Mouse (Mus musculus) 3134 (cell line): ENCODE data around the gene Klf7.

Source experiments
- DNase-seq: peaks from one replicate; pipeline ENCODE4 v3.0.0-alpha.2; 2011; ENCODE audit warnings: low spot score; ENCODE audit not compliant: insufficient read length; ENCODE audit errors: extremely low read depth

The Klf7 gene

DNA sequence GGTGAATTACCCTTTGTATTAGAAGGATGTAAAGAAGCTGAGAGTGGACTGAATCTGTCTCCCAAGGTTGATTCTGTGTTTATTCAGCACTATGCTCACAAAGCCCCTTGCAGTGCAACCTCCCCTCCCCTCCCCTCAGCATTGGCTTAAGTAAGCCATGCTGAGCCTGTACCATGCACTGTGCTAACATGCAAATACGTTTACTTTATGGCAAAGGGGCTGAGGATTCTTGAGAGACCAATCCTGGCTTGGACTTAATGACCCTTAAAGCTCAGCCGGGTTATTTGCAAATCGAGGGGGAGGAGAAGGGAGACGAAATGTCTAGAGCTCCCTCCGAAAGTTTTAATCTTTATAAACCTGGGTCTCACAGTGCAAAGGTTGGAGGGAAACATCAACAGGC, 16.0 kb downstream of the Klf7 start:
- DNase-seq = no peak

DNA sequence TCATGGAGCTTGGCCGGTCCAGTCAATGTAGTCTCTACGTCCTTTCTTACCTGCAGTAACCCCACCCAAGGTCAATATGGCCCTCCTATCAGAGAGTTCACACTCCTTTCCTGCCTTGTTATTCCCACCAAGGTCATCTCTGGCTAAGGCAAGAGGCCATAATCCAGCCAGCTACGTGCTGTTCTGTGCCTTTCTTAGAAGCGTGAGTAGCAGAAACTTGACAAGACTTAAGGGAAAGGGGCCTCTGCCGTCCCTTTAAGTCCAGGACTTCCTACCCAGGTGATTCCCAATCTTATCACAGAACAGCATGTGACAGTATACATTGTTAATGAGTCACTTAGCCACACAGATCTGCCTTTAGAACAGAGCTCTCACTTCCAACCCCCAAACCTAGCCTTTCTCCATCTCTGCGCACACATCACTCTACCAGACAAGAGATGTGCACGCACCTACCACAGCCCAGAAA, 16.9 kb downstream of the Klf7 start:
- DNase-seq = no peak

DNA sequence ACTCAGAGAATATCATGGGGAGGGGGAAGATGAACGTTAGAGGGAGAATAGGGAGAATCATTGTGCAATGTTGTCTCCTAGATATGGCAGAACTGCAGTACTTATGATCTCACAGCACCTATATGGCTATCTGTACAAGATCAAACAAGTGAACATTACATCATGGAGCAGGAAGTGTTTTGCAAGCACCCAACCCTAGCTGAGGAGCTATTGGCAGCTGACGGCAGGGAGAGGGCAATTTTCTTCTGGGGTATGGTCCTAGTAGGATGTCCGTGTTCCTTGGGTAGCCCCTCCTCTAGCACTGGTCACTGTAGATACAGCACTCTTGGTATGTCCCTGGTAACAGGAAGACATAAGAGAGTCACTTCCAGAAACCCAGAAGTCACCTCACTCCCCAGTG, 17.4 kb downstream of the Klf7 start:
- no peak for DNase-seq

DNA sequence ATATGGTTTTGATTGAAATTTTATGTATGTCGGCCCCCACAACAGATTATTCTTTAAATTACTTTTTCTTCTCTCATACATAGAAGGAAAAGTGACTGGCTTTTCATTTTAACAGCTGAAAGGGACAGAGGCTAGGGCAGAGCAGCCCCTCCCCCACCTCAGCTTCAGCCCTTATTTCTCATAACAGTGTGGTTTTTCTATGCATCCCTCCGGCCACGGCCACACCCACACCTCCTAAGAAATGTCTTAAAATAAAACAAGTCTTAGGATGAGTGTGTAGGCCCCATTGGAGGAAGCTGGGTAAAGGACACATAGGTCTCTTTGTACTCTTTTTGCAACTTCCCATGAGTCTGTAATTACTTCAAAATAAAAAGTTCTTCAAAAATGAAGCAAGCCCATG, 20.8 kb downstream of the Klf7 start:
- DNase-seq = no peak

DNA sequence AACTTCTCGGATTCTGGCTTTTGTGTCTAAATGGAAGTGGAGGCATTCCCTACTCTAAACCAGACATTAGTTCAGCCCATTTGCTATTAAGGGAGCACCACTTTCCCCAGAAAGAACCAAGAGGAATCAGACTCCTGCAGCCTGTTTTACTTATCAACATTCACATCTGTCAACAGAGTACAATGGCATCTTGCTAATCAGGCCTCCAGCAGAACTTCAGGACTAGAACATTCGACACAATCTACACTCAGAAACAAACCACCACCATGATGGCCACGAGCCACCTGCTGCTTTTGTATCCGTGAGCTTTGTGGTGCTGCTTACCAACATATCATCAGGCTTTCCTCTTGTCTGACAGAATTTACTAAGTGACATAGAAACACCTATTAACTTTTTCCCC, 23.3 kb downstream of the Klf7 start:
- DNase-seq = no peak

DNA sequence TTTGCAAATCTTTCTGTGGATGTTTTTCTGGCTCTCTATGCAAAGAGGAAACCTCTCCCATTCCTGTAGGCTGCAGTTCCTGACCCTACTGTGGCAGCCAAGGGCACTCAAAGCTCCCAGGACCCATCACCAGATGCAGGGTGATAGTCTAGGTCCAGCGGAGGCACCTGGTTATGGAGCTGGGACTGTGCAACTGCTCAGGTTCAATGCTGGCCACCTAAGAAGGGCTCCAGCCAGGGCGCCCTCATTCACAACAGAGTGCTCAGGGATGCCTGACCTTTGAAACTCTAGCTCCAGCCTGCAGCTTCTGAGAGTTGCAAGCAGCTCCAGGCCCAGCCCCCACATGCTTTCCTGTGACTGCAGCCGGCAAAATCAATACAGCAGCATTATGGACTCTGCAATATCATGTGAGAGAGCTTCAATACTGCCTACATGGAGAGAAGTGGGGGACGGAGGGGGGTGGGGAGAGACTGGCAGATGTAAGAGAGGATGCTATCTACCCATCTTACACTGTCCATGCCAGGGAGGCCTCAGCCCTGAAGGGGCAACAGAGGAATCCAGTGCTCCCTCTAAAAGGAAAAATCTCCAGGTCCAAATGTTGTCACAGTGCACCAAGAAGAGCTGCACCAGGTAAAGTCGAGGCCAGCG, 24.3 kb downstream of the Klf7 start:
- DNase-seq = no peak

DNA sequence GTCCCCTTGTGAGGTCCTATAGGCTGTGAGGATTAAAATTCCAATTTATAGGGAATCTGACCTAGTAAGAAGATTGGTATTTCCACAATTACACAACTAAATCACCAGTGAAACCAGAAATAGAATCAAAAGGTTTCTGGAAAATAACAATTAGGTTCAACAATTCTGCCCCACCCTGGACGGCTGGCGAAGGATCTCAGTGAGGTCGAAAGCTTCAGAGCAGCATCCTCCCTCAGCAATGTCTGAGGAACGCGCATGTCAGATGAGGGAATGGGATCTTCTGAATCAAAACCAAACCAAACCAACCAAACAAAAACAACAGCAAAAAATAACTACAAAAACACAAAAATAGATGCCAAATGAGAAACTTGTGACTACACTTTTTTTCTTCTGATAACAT, 29.1 kb downstream of the Klf7 start:
- no peak for DNase-seq

DNA sequence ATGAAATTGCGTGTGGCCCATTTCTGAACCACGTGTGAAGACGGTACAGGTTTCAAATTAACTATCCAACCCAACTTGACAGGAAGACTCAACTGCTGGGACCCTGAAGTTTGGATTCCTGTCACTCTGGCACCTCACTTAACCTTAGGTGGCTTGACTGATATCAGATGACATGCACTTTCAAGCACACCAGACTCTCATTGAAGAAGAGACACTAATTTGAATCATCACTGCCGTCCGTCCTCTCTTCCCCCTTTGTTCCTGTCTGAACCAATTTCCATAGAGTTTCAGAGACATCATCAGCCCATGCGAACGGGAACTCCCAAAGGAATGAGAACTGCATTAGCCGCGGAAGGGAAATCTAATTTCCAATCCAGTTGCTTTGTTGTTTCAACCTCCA, 30.5 kb downstream of the Klf7 start:
- DNase-seq = no peak

DNA sequence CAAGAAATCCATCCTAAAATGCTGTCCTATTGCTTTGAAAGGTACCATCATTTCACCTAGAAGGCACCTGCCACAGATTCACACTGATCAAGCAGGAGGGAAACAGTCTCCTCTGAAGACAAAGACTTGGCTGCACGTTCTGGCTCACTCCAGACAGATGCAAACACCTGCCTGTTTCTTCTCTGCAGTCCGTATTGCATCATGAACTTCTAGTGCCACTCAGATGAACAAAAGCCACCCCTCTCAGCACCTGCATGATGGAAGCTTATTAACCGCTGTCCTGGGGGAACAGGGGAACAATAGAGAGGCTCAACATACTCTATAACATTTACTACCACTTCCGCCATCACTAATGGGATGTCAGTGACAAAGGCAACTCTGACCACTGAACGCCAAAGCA, 31.5 kb downstream of the Klf7 start:
- no peak for DNase-seq

DNA sequence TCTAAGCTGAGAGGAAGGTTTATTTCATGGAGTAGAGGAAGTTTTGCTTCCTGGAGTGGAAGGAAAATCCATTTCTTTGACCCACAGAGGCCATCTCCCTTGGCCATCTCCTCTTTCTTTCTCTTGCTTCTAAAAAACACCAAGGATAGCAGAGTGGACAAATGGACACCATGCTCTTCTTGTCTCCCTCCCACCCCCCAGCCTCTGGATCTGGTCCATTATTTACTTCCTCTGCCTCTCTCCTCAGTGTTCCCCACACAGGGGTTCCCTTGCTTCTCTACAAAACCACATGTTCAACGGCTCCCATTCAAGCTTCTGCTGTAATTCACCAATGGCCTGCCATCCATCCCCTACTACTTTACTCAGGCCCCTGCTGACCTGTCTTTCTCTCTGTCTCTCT, 32.4 kb downstream of the Klf7 start:
- no peak for DNase-seq

DNA sequence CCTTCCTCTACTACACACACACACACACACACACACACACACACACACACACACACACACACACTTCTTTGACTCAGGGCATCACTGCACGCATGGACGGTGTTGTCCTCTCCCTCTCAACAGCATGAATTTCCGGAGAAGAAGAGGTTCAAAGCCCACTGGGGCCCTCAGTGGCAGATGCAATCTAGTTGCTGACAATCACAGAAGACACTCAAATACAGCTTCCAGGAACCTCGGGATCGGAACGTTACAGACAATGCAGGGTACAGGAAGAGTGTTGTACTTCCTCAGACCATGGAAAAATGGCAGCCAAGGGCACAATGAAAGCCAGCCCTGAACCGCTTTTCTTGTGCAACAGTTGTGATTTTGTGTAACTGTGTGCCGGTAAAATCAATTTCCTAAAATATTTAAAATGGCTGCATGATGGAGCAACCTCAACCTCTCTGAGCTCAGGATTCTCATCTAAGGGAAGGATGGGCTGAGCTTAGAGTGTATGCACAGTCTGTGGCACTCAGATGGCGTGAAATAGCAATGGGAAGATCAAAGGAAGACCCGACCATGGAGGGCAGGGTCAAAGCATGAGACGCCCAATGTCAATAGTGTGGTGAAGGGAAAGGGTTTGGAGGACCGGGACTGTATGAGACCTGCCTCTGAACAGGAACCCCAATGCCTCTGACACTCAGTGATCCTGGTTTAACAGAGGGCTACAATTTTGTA, 33.3 kb downstream of the Klf7 start:
- no peak for DNase-seq

DNA sequence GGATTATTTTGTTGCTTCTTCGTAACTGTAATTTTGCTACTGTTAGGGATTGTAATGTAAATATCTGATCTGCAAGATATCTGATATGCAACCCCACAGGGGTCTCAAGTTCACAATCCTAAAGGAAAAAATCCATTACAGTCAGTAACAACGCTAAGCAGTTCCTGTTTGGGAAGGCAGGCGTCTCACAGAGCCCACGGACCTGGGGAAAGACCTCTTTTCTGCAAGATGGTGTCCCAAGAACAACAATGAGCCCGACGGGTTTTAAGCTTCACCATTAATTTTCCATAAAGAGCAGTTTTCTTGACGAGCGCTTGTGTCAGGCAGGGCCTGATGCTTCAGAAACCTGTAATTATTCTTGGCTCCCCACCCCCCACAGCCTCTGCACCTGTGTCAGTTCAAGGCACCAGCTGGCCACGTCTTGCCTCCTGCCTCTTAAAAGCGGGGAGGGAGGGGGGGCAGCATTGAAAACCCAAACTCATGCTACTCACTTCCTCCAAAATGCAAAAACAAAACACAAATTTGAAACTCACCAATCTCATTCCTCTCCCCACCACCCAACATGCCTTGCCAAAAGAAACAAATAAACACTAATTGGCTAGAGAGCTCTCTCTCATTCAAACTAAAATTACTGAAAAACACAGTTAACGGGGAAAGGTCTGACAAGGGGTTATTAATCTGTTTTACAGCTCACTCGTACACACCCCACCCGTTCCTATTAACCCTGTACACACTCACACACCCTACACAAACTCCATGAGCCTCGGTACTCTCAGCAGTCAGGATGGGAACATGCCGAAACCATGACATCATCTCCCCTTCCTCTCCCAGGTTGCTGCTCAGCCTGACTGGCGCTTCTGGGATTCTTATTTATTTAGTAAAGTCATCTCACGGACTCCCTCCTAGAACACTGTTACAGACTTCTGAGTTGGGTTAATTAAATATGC, 34.2 kb downstream of the Klf7 start:
- DNase-seq = peak; percentile 57

DNA sequence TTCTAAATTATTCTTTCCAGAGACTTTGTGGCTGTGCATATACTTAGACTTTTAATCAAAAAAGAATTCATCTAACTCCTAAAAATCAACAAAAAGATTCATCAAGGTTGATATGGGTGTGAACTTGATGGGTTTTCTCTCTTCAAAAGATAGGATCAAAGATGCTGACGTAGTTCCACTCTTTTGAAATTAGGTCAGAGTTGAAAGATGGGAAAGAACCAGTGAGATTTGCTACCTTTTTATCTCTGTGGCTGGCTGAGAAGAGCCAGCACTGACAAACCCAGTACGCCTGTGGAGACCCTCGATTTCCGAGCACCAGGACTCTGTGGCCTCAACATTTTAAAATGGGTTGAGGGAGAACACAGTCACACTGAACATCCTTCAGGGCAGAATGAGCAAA, 36.2 kb downstream of the Klf7 start:
- DNase-seq = no peak

DNA sequence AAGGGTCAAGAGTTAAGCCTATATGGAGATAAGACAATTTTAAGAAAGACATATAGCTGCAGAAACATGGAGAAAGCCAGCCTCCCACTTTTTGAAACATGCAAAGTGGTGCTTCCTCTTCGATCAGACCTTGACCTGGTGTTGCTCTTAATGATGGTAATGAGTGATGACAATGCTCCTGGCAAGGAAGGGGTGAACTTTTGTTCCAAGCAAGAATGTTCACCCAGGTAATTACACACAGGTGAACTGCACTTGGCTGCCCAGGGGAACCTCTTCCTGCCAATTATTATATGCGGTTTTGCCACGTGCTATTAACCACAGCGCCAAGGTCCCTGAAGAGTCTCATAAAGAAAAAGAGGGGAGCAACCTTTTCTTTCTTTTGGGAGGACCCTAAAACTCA, 36.7 kb downstream of the Klf7 start:
- no peak for DNase-seq

DNA sequence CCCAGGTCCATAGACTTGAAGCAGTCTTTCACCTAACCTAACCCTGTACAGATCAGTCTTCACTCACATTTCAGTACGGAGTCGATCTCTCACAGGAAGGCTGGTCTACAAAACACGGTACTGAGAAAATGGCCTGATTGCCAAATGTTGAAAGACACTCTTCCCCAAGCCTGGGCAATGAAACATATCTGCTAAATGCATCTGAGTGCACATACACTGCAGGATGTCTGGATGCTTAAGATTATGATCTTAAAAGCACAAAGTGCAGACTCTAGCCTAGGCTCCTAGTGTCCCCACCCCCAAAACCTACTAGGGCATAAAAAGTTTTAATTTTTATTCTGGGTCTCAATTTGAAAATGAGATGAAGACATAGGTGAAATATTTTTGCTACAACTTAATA, 37.4 kb downstream of the Klf7 start:
- no peak for DNase-seq

DNA sequence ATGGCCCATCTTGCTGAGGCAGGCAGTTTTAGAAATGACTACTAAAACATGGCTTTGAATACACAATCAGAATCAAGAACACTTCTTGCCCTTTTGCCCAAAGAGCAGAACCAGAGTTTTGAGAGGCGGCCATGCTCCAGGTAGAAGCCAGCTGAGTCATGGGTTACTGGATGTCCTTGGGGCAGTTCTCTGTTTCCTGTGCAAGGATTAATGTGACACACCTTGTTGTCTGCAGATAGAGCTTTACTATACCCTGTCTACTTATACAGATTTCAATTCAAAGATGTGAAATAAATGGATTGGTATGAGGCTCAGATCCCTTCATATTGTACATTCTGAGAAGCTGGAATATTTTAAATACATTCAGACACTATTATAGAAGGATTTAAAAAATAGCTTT, 40.3 kb downstream of the Klf7 start:
- no peak for DNase-seq

DNA sequence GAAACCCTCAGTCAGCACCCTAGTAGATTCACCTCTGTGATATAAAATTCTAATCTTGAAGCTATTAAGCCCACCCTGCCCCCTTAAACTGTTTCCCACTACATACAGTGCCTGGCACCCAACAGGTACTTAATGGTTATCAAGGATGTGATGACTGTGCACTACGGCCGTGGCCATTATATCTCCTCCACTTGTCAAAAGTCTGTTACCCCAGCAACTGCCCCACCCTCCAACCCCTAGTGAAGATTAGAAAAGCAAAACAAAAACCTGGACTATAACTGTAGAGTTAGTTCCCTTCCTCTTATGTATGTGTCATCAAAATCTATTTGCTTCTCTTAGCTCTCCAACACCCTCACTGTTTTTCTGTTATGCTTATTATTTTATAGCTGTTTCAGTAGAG, 40.9 kb downstream of the Klf7 start:
- DNase-seq = no peak

DNA sequence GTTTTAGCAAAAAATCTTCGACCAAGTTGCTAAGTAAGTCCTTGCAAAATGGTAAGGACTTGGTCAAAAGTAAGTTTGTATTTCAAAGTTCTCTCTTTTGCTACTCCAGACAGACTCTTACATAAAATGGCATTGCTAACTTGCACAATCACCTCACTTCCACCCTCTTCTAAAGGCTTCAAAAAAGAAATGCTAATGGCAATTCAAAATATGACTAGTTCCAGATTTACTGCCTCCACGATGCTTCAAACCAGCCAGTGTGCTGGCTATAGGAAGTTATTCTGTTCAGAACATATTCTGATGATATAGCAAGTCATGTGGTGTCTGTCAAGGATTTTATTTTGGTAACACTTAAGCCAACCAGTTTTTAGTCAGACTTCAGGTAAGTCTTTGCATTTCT, 41.8 kb downstream of the Klf7 start:
- no peak for DNase-seq

DNA sequence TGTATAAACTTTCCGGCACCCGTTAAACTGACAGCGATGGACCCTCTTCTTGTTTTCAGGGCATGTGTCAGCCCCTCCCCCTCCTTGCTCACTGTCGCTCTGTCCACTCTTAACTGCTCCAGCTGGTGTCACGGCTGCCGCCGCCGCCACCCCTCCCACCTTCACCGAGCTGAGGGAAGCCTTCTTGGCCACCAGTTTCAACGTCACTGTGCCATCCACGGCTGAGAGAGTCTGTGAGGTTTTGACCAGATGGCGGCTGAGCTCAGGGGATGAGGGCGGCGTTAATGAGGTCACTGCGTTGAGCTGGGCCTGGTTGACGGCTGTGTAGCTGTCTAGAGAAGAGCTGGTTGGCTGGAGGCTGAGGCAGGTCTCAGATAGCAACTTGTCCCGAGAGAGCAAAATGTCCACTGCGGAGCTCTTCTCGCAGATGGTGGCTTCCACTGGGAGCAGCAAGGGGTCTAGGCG, 43.3 kb downstream of the Klf7 start:
- peak; percentile 9 for DNase-seq

DNA sequence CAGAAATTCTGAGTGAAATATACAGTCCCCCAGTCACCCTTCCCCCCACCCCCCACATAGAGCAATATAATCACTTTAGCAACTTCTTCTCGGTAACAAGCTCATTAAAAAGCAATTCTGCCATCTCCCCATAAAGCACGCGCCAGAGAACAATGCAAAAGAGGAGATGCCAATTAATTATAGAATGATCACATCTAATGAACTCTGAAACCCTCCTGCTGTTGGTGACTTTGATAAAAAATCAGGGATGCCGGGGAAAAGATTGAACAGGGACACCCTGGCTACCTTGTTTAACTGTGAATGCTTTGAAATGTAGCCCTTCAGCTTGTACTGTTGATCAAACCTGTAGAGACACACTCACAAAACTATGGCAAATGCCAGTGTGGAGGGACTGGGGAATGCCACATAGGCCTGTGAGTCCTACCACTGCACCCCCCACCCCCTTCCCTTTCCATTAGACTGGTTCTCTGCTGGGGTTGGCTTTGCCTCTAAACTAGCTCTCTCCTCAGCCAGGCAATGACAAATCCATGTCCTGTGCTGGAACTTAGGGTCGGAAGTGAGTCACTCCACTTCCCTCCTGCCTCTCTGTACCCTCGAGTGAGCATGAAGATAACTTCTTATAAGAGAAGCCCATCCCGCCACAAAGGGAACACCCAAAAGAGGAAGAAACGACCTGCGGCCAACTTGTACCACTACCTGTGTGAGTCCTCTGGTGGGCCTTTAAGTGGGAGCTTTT, 43.9 kb downstream of the Klf7 start:
- no peak for DNase-seq

DNA sequence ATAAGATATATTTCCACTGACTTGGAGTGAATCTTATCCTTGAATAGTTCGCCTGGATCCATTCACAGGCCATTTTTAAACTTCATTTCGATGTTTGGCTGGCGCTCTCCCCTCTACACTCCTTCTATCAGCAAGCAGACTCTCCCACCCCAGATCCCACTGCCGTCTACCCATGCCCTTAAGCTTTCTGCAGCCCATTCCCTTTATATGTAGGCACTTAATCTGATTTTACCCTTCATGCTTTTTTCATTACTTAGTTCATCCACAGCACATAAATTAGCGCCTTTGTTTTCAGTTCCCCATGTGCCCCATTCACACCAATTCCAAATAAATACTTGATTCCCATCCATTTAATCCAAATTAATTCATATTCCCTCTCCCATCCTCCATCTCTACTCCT, 48.0 kb downstream of the Klf7 start:
- no peak for DNase-seq
